Mouse (Mus musculus) lung, postnatal 0 days (tissue): Measurements from ENCODE around the gene Nek7. TPM values are rescaled to one million over a fixed set of nuclear protein-coding genes. Genes with fewer than 3 reads are reported as not detected.
A peak's percentile ranks its signal among the peaks of the same experiment; 100 is the strongest.

Experiments used
- ATAC-seq: fragments of 200-750 bp; cut with Nextera tagmentation; 2 replicates; pipeline ENCODE4 v1.8.0; 2017; ENCODE audit warnings: moderate library complexity
- DNase-seq: peaks from one replicate; pipeline ENCODE4 v3.0.0-alpha.2; 2016; ENCODE audit warnings: low spot score
- H3K27ac ChIP-seq: fragments of 300-500 bp; sonication (generic); 2 replicates; pipeline ENCODE4 v1.5.1; 2014; ENCODE audit warnings: antibody characterized with exemption, mild to moderate bottlenecking, low read length, mixed read lengths
- H3K27me3 ChIP-seq: fragments of 300-500 bp; sonication (generic); replicated peaks from 2 replicates; pipeline ENCODE4 v1.6.1; 2014; ENCODE audit warnings: low read length, mixed read lengths; ENCODE audit not compliant: insufficient read depth
- H3K36me3 ChIP-seq: fragments of 300-500 bp; sonication (generic); 2 replicates; pipeline ENCODE4 v1.6.1; 2014; ENCODE audit warnings: low read length, mixed read lengths; ENCODE audit not compliant: insufficient read depth
- H3K4me1 ChIP-seq: fragments of 300-500 bp; sonication (generic); 2 replicates; pipeline ENCODE4 v1.6.1; 2014; ENCODE audit warnings: antibody characterized with exemption, low read depth, low read length, mixed read lengths; ENCODE audit not compliant: insufficient read depth
- H3K4me2 ChIP-seq: fragments of 300-500 bp; sonication (generic); replicated peaks from 2 replicates; pipeline ENCODE4 v1.6.1; 2014; ENCODE audit warnings: low read depth, mild to moderate bottlenecking, low read length, moderate library complexity, mixed read lengths
- H3K4me3 ChIP-seq: fragments of 300-500 bp; sonication (generic); 2 replicates; pipeline ENCODE4 v1.5.1; 2014; ENCODE audit warnings: low read depth, low read length
- H3K9ac ChIP-seq: fragments of 300-500 bp; sonication (generic); replicated peaks from 2 replicates; pipeline ENCODE4 v1.6.1; 2014; ENCODE audit warnings: low read depth, mild to moderate bottlenecking
- H3K9me3 ChIP-seq: fragments of 300-500 bp; sonication (generic); 2 replicates; pipeline ENCODE4 v1.6.1; 2016; ENCODE audit warnings: low read length, mixed read lengths
- CTCF ChIP-seq: IDR thresholded peaks from 2 replicates; pipeline ENCODE4 v1.5.1; 2016; ENCODE audit warnings: antibody characterized with exemption, mild to moderate bottlenecking
- EP300 ChIP-seq: IDR thresholded peaks from 2 replicates; pipeline ENCODE4 v1.6.1; 2016; ENCODE audit warnings: antibody characterized with exemption, mild to moderate bottlenecking, control low read depth
- WGBS: fragments of 180-500 bp; shearing (Covaris S2); extraction: QIAGEN DNeasy Blood & Tissue Kit; methylation state at CpG from one replicate; pipeline ENCODE4 v1.1.7; 2014; 5-methylcytosine and 5-hydroxymethylcytosine counted together
- polyA plus RNA-seq: library from polyadenylated mRNA; unstranded; fragments of >200 nt; fragmentation: Nextera tagmentation; extraction: Ambion mirVana; gene quantifications from 2 replicates; pipeline ENCODE4 v1.2.1, GENCODE M21; 2015

The Nek7 gene
- polyA plus RNA-seq, 1 experiment from 2014 or later = 41.6 TPM

GRCm38 (mm10) chr1:138515362-138515761 is 104.6 kb downstream of the Nek7 start:
- H3K36me3 ChIP-seq = no peaks in the 10 kb centered on the region; the same call in 1 of the 2 replicates
- no peaks in the 10 kb centered on the region for H3K9me3 ChIP-seq
- no peaks in the 10 kb centered on the region for H3K27me3 ChIP-seq
- H3K4me3 ChIP-seq = no peak overlapping the region
- H3K27ac ChIP-seq = no peak overlapping the region
- 57% methylated on average over 9 of the region's 9 CpGs for WGBS
- ATAC-seq (peak; percentile 90), DNase-seq (peak; percentile 80)
- H3K4me2 ChIP-seq = no peak overlapping the region
- H3K4me1 ChIP-seq = no peaks in the 10 kb centered on the region; the same call in 1 of the 2 replicates
- H3K9ac ChIP-seq = no peak overlapping the region
- TF ChIP-seq EP300 (no peak), CTCF (no peak)

- Histone ChIP-seq H3K27ac (no peak overlapping the region), H3K27me3 (no peaks in the 10 kb centered on the region), H3K4me3 (no peak overlapping the region), H3K4me1 (no peaks in the 10 kb centered on the region; the same call in 1 of the 2 replicates), H3K9me3 (no peaks in the 10 kb centered on the region), H3K4me2 (no peak overlapping the region), H3K36me3 (no peaks in the 10 kb centered on the region; the same call in 1 of the 2 replicates), H3K9ac (no peak overlapping the region)
- TF ChIP-seq CTCF (no peak), EP300 (no peak)
- DNase-seq = peak; percentile 32
- ATAC-seq = no peak; the same call in 1 of the 2 replicates
- WGBS = 56% methylated on average over 4 of the region's 4 CpGs
Observed at GRCm38 (mm10) chr1:138513982-138514381, 106.0 kb downstream of the Nek7 start.

GRCm38 (mm10) chr1:138510566-138510965 is 109.4 kb downstream of the Nek7 start:
- H3K4me1 ChIP-seq = peaks cover 11% of the 10 kb centered on the region; the same call in 1 of the 2 replicates
- WGBS = 63% methylated on average over 4 of the region's 4 CpGs
- no peak overlapping the region for H3K9ac ChIP-seq
- no peak overlapping the region for H3K4me2 ChIP-seq
- ATAC-seq (no peak), DNase-seq (no peak)
- H3K27me3 ChIP-seq = no peaks in the 10 kb centered on the region
- no peak overlapping the region for H3K27ac ChIP-seq
- H3K9me3 ChIP-seq = no peaks in the 10 kb centered on the region
- no peak for TF ChIP-seq CTCF
- no peak overlapping the region for H3K4me3 ChIP-seq
- H3K36me3 ChIP-seq = no peaks in the 10 kb centered on the region

GRCm38 (mm10) chr1:138507446-138508043 is 112.4 kb downstream of the Nek7 start:
- no peak for TF ChIP-seq CTCF
- no peak for TF ChIP-seq EP300
- ATAC-seq = peak; percentile 58
- DNase-seq = no peak

DNA sequence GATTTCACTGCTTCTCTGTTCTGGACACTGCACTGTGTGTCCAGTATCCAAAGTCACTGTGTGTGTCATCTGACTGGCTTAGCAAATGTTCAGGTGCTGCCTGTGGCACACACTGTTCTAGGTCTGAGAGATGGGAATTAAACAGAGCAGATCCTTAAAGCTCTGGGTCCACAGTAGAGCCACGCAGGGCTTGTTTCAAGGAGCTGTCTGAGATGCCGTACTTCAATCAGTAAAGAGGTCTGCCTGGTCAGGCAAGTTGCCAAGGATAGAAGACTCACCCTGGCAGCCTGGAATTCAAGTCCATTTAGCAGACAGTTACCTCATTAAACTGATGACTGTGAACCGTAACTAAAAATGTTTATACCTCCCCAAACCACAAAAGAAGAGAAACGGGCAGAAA is 112.9 kb downstream of the Nek7 start:
- Histone ChIP-seq H3K27ac (no peak overlapping the region), H3K9ac (no peak overlapping the region), H3K9me3 (no peaks in the 10 kb centered on the region), H3K4me3 (no peak overlapping the region), H3K4me1 (peaks cover 11% of the 10 kb centered on the region; the same call in 1 of the 2 replicates), H3K36me3 (no peaks in the 10 kb centered on the region), H3K27me3 (no peaks in the 10 kb centered on the region), H3K4me2 (peak overlapping the region; percentile 17; the same call in 1 of the 2 replicates)
- DNase-seq (peak; percentile 58), ATAC-seq (peak; percentile 87)
- WGBS = 16% methylated on average over 4 of the region's 4 CpGs
- TF ChIP-seq EP300 = no peak
- TF ChIP-seq CTCF = no peak

More at GRCm38 (mm10) chr1:138507446-138508043, 112.4 kb downstream of the Nek7 start:
- peaks cover 11% of the 10 kb centered on the region; the same call in 1 of the 2 replicates for H3K4me1 ChIP-seq
- H3K4me2 ChIP-seq = peak overlapping the region; percentile 17; the same call in 1 of the 2 replicates
- H3K36me3 ChIP-seq = no peaks in the 10 kb centered on the region
- no peak overlapping the region for H3K9ac ChIP-seq
- no peak overlapping the region for H3K4me3 ChIP-seq
- H3K27ac ChIP-seq = no peak overlapping the region
- H3K9me3 ChIP-seq = no peaks in the 10 kb centered on the region
- WGBS = 41% methylated on average over 13 of the region's 13 CpGs
- H3K27me3 ChIP-seq = no peaks in the 10 kb centered on the region

DNA sequence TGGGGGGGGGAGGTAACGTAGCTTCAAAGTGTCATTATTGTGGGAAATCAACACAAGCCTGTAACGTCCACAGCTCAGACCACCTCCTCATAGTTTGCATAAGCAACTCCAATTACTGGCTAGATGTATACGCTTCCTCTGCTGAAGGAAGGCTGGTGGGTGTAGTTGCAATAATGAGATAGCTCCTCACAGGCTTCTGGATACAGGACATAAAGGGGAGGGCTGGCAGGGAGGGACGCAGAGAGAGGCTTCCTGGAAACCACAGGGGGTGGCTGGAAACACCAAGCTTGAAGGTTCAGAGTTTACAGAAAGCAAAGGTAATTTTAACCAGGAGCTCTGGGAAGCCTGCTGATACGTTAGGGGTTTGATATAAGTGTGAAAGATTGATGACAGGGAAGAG is 115.7 kb downstream of the Nek7 start:
- 71% methylated on average over 5 of the region's 5 CpGs for WGBS
- H3K4me2 ChIP-seq = no peak overlapping the region
- H3K27ac ChIP-seq = no peak overlapping the region

More for the DNA sequence above, 115.7 kb downstream of the Nek7 start:
- Histone ChIP-seq H3K4me3 (no peak overlapping the region), H3K27me3 (no peaks in the 10 kb centered on the region), H3K4me1 (peaks cover 11% of the 10 kb centered on the region; the same call in 1 of the 2 replicates), H3K9me3 (no peaks in the 10 kb centered on the region), H3K9ac (no peak overlapping the region), H3K36me3 (no peaks in the 10 kb centered on the region)
- DNase-seq (no peak), ATAC-seq (no peak)
- no peak for TF ChIP-seq EP300
- no peak for TF ChIP-seq CTCF
